Mouse (Mus musculus): ENCODE data around the gene Pkd1. TPM values are rescaled to one million over a fixed set of nuclear protein-coding genes. Genes with fewer than 3 reads are reported as not detected.
A peak's percentile ranks its signal among the peaks of the same experiment; 100 is the strongest.

Gene Pkd1
- polyA plus RNA-seq, 1 experiment from 2014 or later: 34.0 TPM

DNA sequence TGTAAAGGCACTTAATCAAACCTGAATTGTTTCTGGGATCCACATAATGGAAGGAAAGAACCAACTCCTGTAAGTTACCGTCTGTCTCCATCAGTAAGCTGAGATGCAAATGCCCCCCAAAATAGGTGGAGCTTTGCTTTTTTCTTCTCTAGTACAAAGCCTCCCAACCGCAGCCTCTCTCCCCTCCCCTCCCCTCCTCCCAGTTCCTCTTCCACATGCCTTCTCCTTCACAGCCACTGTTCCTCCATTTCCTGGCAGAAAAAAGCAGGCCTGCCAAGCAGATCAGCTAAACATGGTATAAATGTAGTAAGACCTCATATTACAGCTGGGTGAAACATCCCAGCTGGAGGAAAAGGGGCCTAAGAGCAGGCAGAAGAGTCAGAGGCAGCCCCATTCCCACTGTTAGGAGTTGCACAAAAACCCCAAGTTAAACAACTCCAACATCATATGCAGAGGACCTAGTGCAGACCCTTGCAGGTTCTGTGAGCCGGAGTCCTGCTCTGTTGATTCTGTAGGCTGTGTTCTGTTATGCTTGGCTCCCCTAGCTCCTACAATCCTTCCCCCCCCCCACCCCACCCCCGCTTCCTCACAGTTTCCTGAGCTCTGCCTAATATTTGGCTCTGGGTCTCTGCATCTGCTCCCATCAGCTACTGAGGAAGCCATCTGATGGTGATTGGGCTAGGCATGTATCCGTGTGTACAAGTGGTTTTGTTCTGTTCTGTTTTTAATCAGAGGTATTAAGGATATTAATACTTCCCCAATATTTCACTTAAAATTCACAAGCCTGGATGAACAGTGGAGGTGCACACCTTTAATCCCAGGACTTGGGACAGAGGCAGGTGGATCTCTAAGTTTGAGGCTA lies 34.2 kb downstream of the Pkd1 start:
- ATAC-seq (ENCODE audit: insufficient read depth) (peak; percentile 44; the same call in 1 of the 2 replicates), DNase-seq (peak; percentile 50)
- H3K27ac ChIP-seq (ENCODE audit: low read depth): peak overlapping the region; percentile 32; the same call in 1 of the 2 replicates
- TF ChIP-seq CTCF (IDR thresholded peaks at IDR 0.05; ENCODE audit: low read depth): no peak
- no peak overlapping the region for H3K9ac ChIP-seq
- peaks cover 83% of the 10 kb centered on the region for H3K36me3 ChIP-seq (ENCODE audit: insufficient read depth)
- no peaks in the 10 kb centered on the region for H3K9me3 ChIP-seq (ENCODE audit: low read depth, low read length)
- H3K27me3 ChIP-seq (ENCODE audit: insufficient read depth, low read length): no peaks in the 10 kb centered on the region
- 62% methylated on average over 5 of the region's 5 CpGs for WGBS
- no peaks in the 10 kb centered on the region for H3K4me1 ChIP-seq (ENCODE audit: insufficient read depth)
- H3K4me3 ChIP-seq (ENCODE audit: low read depth, low read length): no peak overlapping the region
- no peak overlapping the region for H3K4me2 ChIP-seq

- DNase-seq: peak; percentile 9
- H3K4me2 ChIP-seq: no peak overlapping the region
- H3K27ac ChIP-seq (ENCODE audit: low read depth): no peak overlapping the region
- H3K4me3 ChIP-seq (ENCODE audit: low read depth, low read length): no peak overlapping the region
- no peaks in the 10 kb centered on the region for H3K27me3 ChIP-seq (ENCODE audit: insufficient read depth, low read length)
- no peak overlapping the region for H3K9ac ChIP-seq
- H3K4me1 ChIP-seq (ENCODE audit: insufficient read depth): no peaks in the 10 kb centered on the region
- no peak for ATAC-seq (ENCODE audit: insufficient read depth)
- peaks cover 81% of the 10 kb centered on the region for H3K36me3 ChIP-seq (ENCODE audit: insufficient read depth)
- no peaks in the 10 kb centered on the region for H3K9me3 ChIP-seq (ENCODE audit: low read depth, low read length)
- 55% methylated on average over 3 of the region's 3 CpGs for WGBS
- no peak for TF ChIP-seq CTCF (IDR thresholded peaks at IDR 0.05; ENCODE audit: low read depth)
Observed at GRCm38 (mm10) chr17:24584520-24584919, 34.9 kb downstream of the Pkd1 start.

GRCm38 (mm10) chr17:24586532-24586931 lies 36.9 kb downstream of the Pkd1 start:
- no peak for TF ChIP-seq CTCF (IDR thresholded peaks at IDR 0.05; ENCODE audit: low read depth)
- Histone ChIP-seq H3K9ac (no peak overlapping the region), H3K36me3 (ENCODE audit: insufficient read depth) (peaks cover 79% of the 10 kb centered on the region), H3K27ac (ENCODE audit: low read depth) (no peak overlapping the region), H3K27me3 (ENCODE audit: insufficient read depth, low read length) (no peaks in the 10 kb centered on the region), H3K4me3 (ENCODE audit: low read depth, low read length) (no peak overlapping the region), H3K4me1 (ENCODE audit: insufficient read depth) (no peaks in the 10 kb centered on the region), H3K9me3 (ENCODE audit: low read depth, low read length) (no peaks in the 10 kb centered on the region), H3K4me2 (no peak overlapping the region)
- no peak for DNase-seq
- no peak for ATAC-seq (ENCODE audit: insufficient read depth)
- WGBS: 92% methylated on average over 4 of the region's 4 CpGs

- no peak for DNase-seq
- Histone ChIP-seq H3K9me3 (ENCODE audit: low read depth, low read length) (no peaks in the 10 kb centered on the region), H3K27me3 (ENCODE audit: insufficient read depth, low read length) (no peaks in the 10 kb centered on the region), H3K4me3 (ENCODE audit: low read depth, low read length) (no peak overlapping the region), H3K9ac (no peak overlapping the region), H3K27ac (ENCODE audit: low read depth) (no peak overlapping the region), H3K4me1 (ENCODE audit: insufficient read depth) (no peaks in the 10 kb centered on the region), H3K4me2 (no peak overlapping the region), H3K36me3 (ENCODE audit: insufficient read depth) (peaks cover 91% of the 10 kb centered on the region)
- ATAC-seq (ENCODE audit: insufficient read depth): no peak
- WGBS: 79% methylated on average over 3 of the region's 3 CpGs
- no peak for TF ChIP-seq CTCF (IDR thresholded peaks at IDR 0.05; ENCODE audit: low read depth)
Observed at GRCm38 (mm10) chr17:24590943-24591342, 41.3 kb downstream of the Pkd1 start.

GRCm38 (mm10) chr17:24591695-24592094 lies 42.1 kb downstream of the Pkd1 start:
- DNase-seq (no peak), ATAC-seq (ENCODE audit: insufficient read depth) (no peak)
- H3K27me3 ChIP-seq (ENCODE audit: insufficient read depth, low read length): no peaks in the 10 kb centered on the region
- H3K4me3 ChIP-seq (ENCODE audit: low read depth, low read length): no peak overlapping the region
- no peak overlapping the region for H3K27ac ChIP-seq (ENCODE audit: low read depth)
- no peak overlapping the region for H3K9ac ChIP-seq
- H3K4me2 ChIP-seq: no peak overlapping the region
- TF ChIP-seq CTCF (IDR thresholded peaks at IDR 0.05; ENCODE audit: low read depth): no peak
- 94% methylated on average over 5 of the region's 5 CpGs for WGBS
- H3K36me3 ChIP-seq (ENCODE audit: insufficient read depth): peaks cover 91% of the 10 kb centered on the region
- H3K4me1 ChIP-seq (ENCODE audit: insufficient read depth): no peaks in the 10 kb centered on the region
- H3K9me3 ChIP-seq (ENCODE audit: low read depth, low read length): no peaks in the 10 kb centered on the region

DNA sequence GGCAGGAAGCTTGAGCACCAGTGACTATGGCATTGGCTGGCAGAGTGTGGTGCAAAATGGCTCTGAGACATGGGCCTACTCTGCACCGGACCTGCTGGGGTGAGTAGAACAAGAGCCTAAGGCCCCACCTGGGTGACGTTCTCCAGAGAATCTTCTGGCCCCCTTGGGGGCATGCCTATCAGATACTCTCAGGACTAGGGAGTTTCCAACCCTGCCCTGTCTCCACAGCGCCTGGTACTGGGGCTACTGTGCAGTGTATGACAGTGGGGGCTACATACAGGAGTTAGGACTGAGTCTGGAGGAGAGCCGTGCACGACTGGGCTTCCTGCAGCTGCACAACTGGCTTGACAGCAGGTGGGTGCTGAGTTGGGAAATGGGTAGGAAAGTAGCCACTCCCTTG lies 43.6 kb downstream of the Pkd1 start:
- H3K36me3 ChIP-seq (ENCODE audit: insufficient read depth): peaks cover 92% of the 10 kb centered on the region
- ATAC-seq (ENCODE audit: insufficient read depth): no peak

GRCm38 (mm10) chr17:24593992-24594890 lies 44.6 kb downstream of the Pkd1 start:
- no peaks in the 10 kb centered on the region for H3K4me1 ChIP-seq (ENCODE audit: insufficient read depth)
- no peak for ATAC-seq (ENCODE audit: insufficient read depth)
- peaks cover 96% of the 10 kb centered on the region for H3K36me3 ChIP-seq (ENCODE audit: insufficient read depth)
- no peaks in the 10 kb centered on the region for H3K9me3 ChIP-seq (ENCODE audit: low read depth, low read length)
- H3K9ac ChIP-seq: no peak overlapping the region
- no peaks in the 10 kb centered on the region for H3K27me3 ChIP-seq (ENCODE audit: insufficient read depth, low read length)
- no peak for TF ChIP-seq CTCF (IDR thresholded peaks at IDR 0.05; ENCODE audit: low read depth)
- no peak overlapping the region for H3K4me3 ChIP-seq (ENCODE audit: low read depth, low read length)
- no peak overlapping the region for H3K27ac ChIP-seq (ENCODE audit: low read depth)
- DNase-seq: no peak
- WGBS: 86% methylated on average over 26 of the region's 26 CpGs
- no peak overlapping the region for H3K4me2 ChIP-seq

More for the DNA sequence above, 43.6 kb downstream of the Pkd1 start:
- no peak overlapping the region for H3K9ac ChIP-seq
- no peaks in the 10 kb centered on the region for H3K27me3 ChIP-seq (ENCODE audit: insufficient read depth, low read length)
- WGBS: 80% methylated on average over 5 of the region's 5 CpGs
- no peak overlapping the region for H3K27ac ChIP-seq (ENCODE audit: low read depth)
- no peak overlapping the region for H3K4me3 ChIP-seq (ENCODE audit: low read depth, low read length)
- TF ChIP-seq CTCF (IDR thresholded peaks at IDR 0.05; ENCODE audit: low read depth): no peak
- no peaks in the 10 kb centered on the region for H3K9me3 ChIP-seq (ENCODE audit: low read depth, low read length)
- DNase-seq: no peak
- H3K4me1 ChIP-seq (ENCODE audit: insufficient read depth): no peaks in the 10 kb centered on the region
- no peak overlapping the region for H3K4me2 ChIP-seq

All from lung, embryonic 14.5 days (tissue).